ENCODE assay signal across 8 mouse cellular contexts in genomic region chr6:100670880-100671344, GRCm38 (mm10). TPM values are rescaled to one million over a fixed set of nuclear protein-coding genes. Genes with fewer than 3 reads are reported as not detected.
DNase-seq lines count a peak whose midpoint lies in the region; ATAC-seq and TF ChIP-seq lines count a peak whose summit lies in the region.

Gene Shq1, minus strand, starts transcription at chr6:100671157.

- H3K4me1 ChIP-seq in MEL (ENCODE audit: control insufficient read depth in 1 of 2, insufficient read depth in 2 of 2, low read length in 2 of 2), result peaks cover 0 to 10% of the 10 kb centered on the region in 2 experiments; a peak in 2 of 4 replicates
- no peaks in the 10 kb centered on the region for H3K4me1 ChIP-seq in cerebellum, adult 2 months (ENCODE audit: control insufficient read depth, insufficient read depth, low read length)
- no peaks in the 10 kb centered on the region for H3K4me1 ChIP-seq in forebrain, postnatal 0 days (ENCODE audit: insufficient read depth)
- peaks cover 11% of the 10 kb centered on the region for H3K4me1 ChIP-seq in lung, embryonic 15.5 days

- H3K79me2 ChIP-seq in MEL (ENCODE audit: control insufficient read depth, insufficient read depth, low read length, poor library complexity), result peaks cover 9% of the 10 kb centered on the region

- peak within 1 kb of the TSS; percentile 98 for H3K4me2 ChIP-seq in forebrain, postnatal 0 days (ENCODE audit: low read depth)
- peak within 1 kb of the TSS; percentile 92 for H3K4me2 ChIP-seq in lung, embryonic 15.5 days

- peak; percentile 99 for ATAC-seq in forebrain, postnatal 0 days
- ATAC-seq in lung, embryonic 15.5 days (ENCODE audit: borderline replicate concordance, extremely low read depth, low FRiP score, low TSS enrichment), result peak; percentile 93

- H3K4me3 ChIP-seq in MEL (ENCODE audit: control insufficient read depth in 1 of 2, insufficient read depth in 1 of 2, low read depth in 2 of 2, low read length in 2 of 2), result peak within 1 kb of the TSS; percentile 66 to 73
- peak within 1 kb of the TSS; percentile 56 for H3K4me3 ChIP-seq in cerebellum, adult 2 months (replicated peaks; ENCODE audit: insufficient read depth, low read depth, low read length)
- H3K4me3 ChIP-seq in forebrain, postnatal 0 days (ENCODE audit: low read depth, low read length), result peak within 1 kb of the TSS; percentile 82
- H3K4me3 ChIP-seq in lung, embryonic 15.5 days, result peak within 1 kb of the TSS; percentile 70

- H3K36me3 ChIP-seq in MEL (ENCODE audit: control insufficient read depth in 1 of 2, insufficient read depth in 2 of 2, low read length in 2 of 2), result peaks cover 0 to 13% of the 10 kb centered on the region in 2 experiments; a peak in 2 of 4 replicates
- no peaks in the 10 kb centered on the region for H3K36me3 ChIP-seq in forebrain, postnatal 0 days (ENCODE audit: insufficient read depth)
- no peaks in the 10 kb centered on the region for H3K36me3 ChIP-seq in lung, embryonic 15.5 days

- H3K9me3 ChIP-seq in MEL (replicated peaks; ENCODE audit: insufficient read depth, low read length), result no peaks in the 10 kb centered on the region
- H3K9me3 ChIP-seq in forebrain, postnatal 0 days (ENCODE audit: low read length), result no peaks in the 10 kb centered on the region
- no peaks in the 10 kb centered on the region for H3K9me3 ChIP-seq in lung, embryonic 15.5 days

- under 1% methylated on average over 49 of the region's 49 CpGs for WGBS in cerebellum, adult 2 months
- under 1% methylated on average over 49 of the region's 49 CpGs for WGBS in forebrain, postnatal 0 days
- WGBS in lung, embryonic 15.5 days, result under 1% methylated on average over 49 of the region's 49 CpGs

- TF ChIP-seq RAD21 in MEL (IDR thresholded peaks at IDR 0.05; ENCODE audit: low read depth, low read length), result no peak

- peak within 1 kb of the TSS; percentile 68 for H3K9ac ChIP-seq in MEL (ENCODE audit: control insufficient read depth, low read depth, low read length, poor library complexity, severe bottlenecking)
- H3K9ac ChIP-seq in forebrain, postnatal 0 days, result peak within 1 kb of the TSS; percentile 53
- peak within 1 kb of the TSS; percentile 56 for H3K9ac ChIP-seq in lung, embryonic 15.5 days

- TF ChIP-seq CTCF in MEL (IDR thresholded peaks at IDR 0.05 in 2 of 3, conservative IDR thresholded peaks at IDR 0.05 in 1 of 3; ENCODE audit: control insufficient read depth in 1 of 3, insufficient read depth in 1 of 3, low read depth in 2 of 3, low read length in 3 of 3, poor library complexity in 1 of 3, severe bottlenecking in 1 of 3), result no peak
- TF ChIP-seq CTCF in cerebellum, adult 2 months (IDR thresholded peaks at IDR 0.05; ENCODE audit: borderline replicate concordance, insufficient read depth, low read depth, low read length), result no peak
- TF ChIP-seq CTCF in forebrain, postnatal 0 days (IDR thresholded peaks at IDR 0.05; ENCODE audit: low read depth), result peak; percentile 50

- no peaks in the 10 kb centered on the region for H3K27me3 ChIP-seq in MEL (ENCODE audit: control insufficient read depth in 1 of 2, insufficient read depth in 2 of 2, low read length in 2 of 2)
- H3K27me3 ChIP-seq in cerebellum, adult 2 months (ENCODE audit: control insufficient read depth, insufficient read depth, low read length), result no peaks in the 10 kb centered on the region
- H3K27me3 ChIP-seq in forebrain, postnatal 0 days (ENCODE audit: insufficient read depth, low read length), result no peaks in the 10 kb centered on the region
- H3K27me3 ChIP-seq in lung, embryonic 15.5 days, result no peaks in the 10 kb centered on the region; the same call in 1 of the 2 replicates

- TF ChIP-seq POLR2A in MEL (IDR thresholded peaks at IDR 0.05; ENCODE audit: control insufficient read depth in 1 of 2, insufficient read depth in 1 of 2, low read depth in 1 of 2, low read length in 2 of 2, poor library complexity in 1 of 2), result peak; percentile 49 to 78; a peak in 3 of 4 replicates
- TF ChIP-seq POLR2A in cerebellum, adult 2 months (IDR thresholded peaks at IDR 0.05; ENCODE audit: borderline replicate concordance, insufficient read depth, low read length), result peak; percentile 86

- no peak for TF ChIP-seq EP300 in MEL (IDR thresholded peaks at IDR 0.05; ENCODE audit: low read depth in 1 of 2, low read length in 2 of 2)

- DNase-seq in MEL (ENCODE audit: low read depth, low spot score), result peak; percentile 93
- DNase-seq in cerebellum, adult 2 months, result peak; percentile 87 to 88
- peak; percentile 94 for DNase-seq in forebrain, postnatal 0 days
- peak; percentile 89 for DNase-seq in heart, postnatal 4 days
- peak; percentile 79 to 85 for DNase-seq in layer of hippocampus, adult 8-10 months (ENCODE audit: low spot score in 2 of 2)
- DNase-seq in ovary, adult 18-20 months (ENCODE audit: low spot score), result peak; percentile 69
- peak; percentile 93 for DNase-seq in thymus, postnatal 0 days (ENCODE audit: low spot score)

- H3K27ac ChIP-seq in MEL (ENCODE audit: control insufficient read depth, low read depth, low read length), result peak within 1 kb of the TSS; percentile 81
- H3K27ac ChIP-seq in cerebellum, adult 2 months (ENCODE audit: insufficient read depth, low read length), result 0 out of 2 replicates have a peak within 1 kb of the TSS, but pooled peaks have one; percentile 1
- no peak within 1 kb of the TSS for H3K27ac ChIP-seq in forebrain, postnatal 0 days (ENCODE audit: low read depth, low read length)
- 0 out of 2 replicates have a peak within 1 kb of the TSS, but pooled peaks have one; percentile 2 for H3K27ac ChIP-seq in lung, embryonic 15.5 days

TF ChIP-seq in MEL, 35 proteins besides CTCF, POLR2A, EP300 and RAD21 (continues in another document):
- TF ChIP-seq ZC3H11A (IDR thresholded peaks at IDR 0.05; ENCODE audit: low read depth, low read length), result no peak
- TF ChIP-seq GABPA (IDR thresholded peaks at IDR 0.05; ENCODE audit: low read depth, low read length), result no peak
- TF ChIP-seq BHLHE40 (IDR thresholded peaks at IDR 0.05; ENCODE audit: borderline replicate concordance, low read depth, low read length), result no peak
- TF ChIP-seq ZKSCAN1 (IDR thresholded peaks at IDR 0.05; ENCODE audit: low read depth, low read length), result no peak
- no peak for TF ChIP-seq ZNF384 (IDR thresholded peaks at IDR 0.05; ENCODE audit: low read depth, low read length)
- TF ChIP-seq ETS1 (IDR thresholded peaks at IDR 0.05; ENCODE audit: low read depth, low read length), result no peak
- peak; percentile 29; the same call in 1 of the 2 replicates for TF ChIP-seq TCF12 (IDR thresholded peaks at IDR 0.05; ENCODE audit: low read depth, low read length)
- peak; percentile 71; the same call in 1 of the 2 replicates for TF ChIP-seq POLR2AphosphoS2 (IDR thresholded peaks at IDR 0.05; ENCODE audit: low read length)
- TF ChIP-seq MAZ (IDR thresholded peaks at IDR 0.05; ENCODE audit: low read depth, low read length), result peak; percentile 95
- peak; percentile 89 for TF ChIP-seq HCFC1 (IDR thresholded peaks at IDR 0.05; ENCODE audit: low read depth, low read length)
- TF ChIP-seq MAX (IDR thresholded peaks at IDR 0.05; ENCODE audit: low read length), result peak; percentile 45; the same call in 1 of the 2 replicates
- peak; percentile 94 for TF ChIP-seq ELF1 (IDR thresholded peaks at IDR 0.05; ENCODE audit: low read depth, low read length)
- TF ChIP-seq MYB (IDR thresholded peaks at IDR 0.05; ENCODE audit: low read depth, low read length), result no peak
- TF ChIP-seq TBP (IDR thresholded peaks at IDR 0.05; ENCODE audit: low read depth, low read length), result peak; percentile 49; the same call in 1 of the 2 replicates
- no peak for TF ChIP-seq JUND (IDR thresholded peaks at IDR 0.05; ENCODE audit: low read depth, low read length)
- TF ChIP-seq POLR2AphosphoS5 (IDR thresholded peaks at IDR 0.05; ENCODE audit: borderline replicate concordance, low read depth, low read length), result no peak
- no peak; the same call in 1 of the 2 replicates for TF ChIP-seq MYC (IDR thresholded peaks at IDR 0.05; ENCODE audit: low read depth, low read length)
- peak; percentile 99 for TF ChIP-seq SIN3A (IDR thresholded peaks at IDR 0.05; ENCODE audit: low read length)
- TF ChIP-seq SMC3 (IDR thresholded peaks at IDR 0.05; ENCODE audit: low read depth, low read length), result no peak
- no peak for TF ChIP-seq NRF1 (IDR thresholded peaks at IDR 0.05; ENCODE audit: insufficient read depth, low read depth, low read length, poor library complexity, severe bottlenecking)
- TF ChIP-seq NELFE (IDR thresholded peaks at IDR 0.05; ENCODE audit: low read depth, low read length), result peak; percentile 72
- TF ChIP-seq TAL1 (IDR thresholded peaks at IDR 0.05; ENCODE audit: low read length), result no peak
- no peak for TF ChIP-seq MEF2A (IDR thresholded peaks at IDR 0.05; ENCODE audit: extremely low read depth, insufficient replicate concordance, low read depth, low read length, poor library complexity, severe bottlenecking)
- no peak for TF ChIP-seq CHD2 (IDR thresholded peaks at IDR 0.05; ENCODE audit: low read length)
- TF ChIP-seq UBTF (IDR thresholded peaks at IDR 0.05; ENCODE audit: borderline replicate concordance, insufficient read depth, low read depth, low read length), result no peak
- TF ChIP-seq E2F4 (IDR thresholded peaks at IDR 0.05; ENCODE audit: borderline replicate concordance, low read depth, low read length), result no peak
- TF ChIP-seq GATA1 (IDR thresholded peaks at IDR 0.05; ENCODE audit: low read depth, low read length), result no peak
- TF ChIP-seq ZMIZ1 (IDR thresholded peaks at IDR 0.05; ENCODE audit: low read depth, low read length), result no peak
- TF ChIP-seq MXI1 (IDR thresholded peaks at IDR 0.05; ENCODE audit: low read depth, low read length), result peak; percentile 94
- no peak for TF ChIP-seq CHD1 (IDR thresholded peaks at IDR 0.05; ENCODE audit: low read depth, low read length)
- no peak for TF ChIP-seq RCOR1 (IDR thresholded peaks at IDR 0.05; ENCODE audit: low read depth, low read length)
- no peak for TF ChIP-seq USF2 (IDR thresholded peaks at IDR 0.05; ENCODE audit: borderline replicate concordance in 1 of 2, insufficient read depth in 1 of 2, low read depth in 1 of 2, low read length in 2 of 2)

RNA-seq across cellular contexts. Expression of gene Shq1, which starts in this region (rescaled TPM):
- total RNA-seq in MEL (2012; rRNA removed), result 21.1 and 23.5 TPM in 2 replicates
- polyA plus RNA-seq in MEL (2012; ENCODE audit: insufficient read depth in 1 of 2, insufficient read length in 2 of 2, low read depth in 1 of 2, low replicate concordance in 2 of 2, missing spikeins in 1 of 2), result 10 to 100 TPM in 1 of 2 experiments, not detected in 1; 20.2 TPM
- 3.6 and 3.8 TPM in 2 replicates for polyA plus RNA-seq in cerebellum, adult 2 months (2012; rRNA removed)
- 4.6 and 6.2 TPM in 2 replicates for total RNA-seq in forebrain, postnatal 0 days (2014; rRNA removed)
- polyA plus RNA-seq in forebrain, postnatal 0 days (2015; fragmentation: Nextera tagmentation; extraction: Ambion mirVana), result 5.2 and 5.9 TPM in 2 replicates
- total RNA-seq in heart, postnatal 4 days (2021), result 1 to 10 TPM; 5.3 to 5.4 TPM
- total RNA-seq in layer of hippocampus, adult 8-10 months (2022), result 1 to 10 TPM; 4.5 to 6.7 (median 5.6) TPM
- 17.9 and 19.1 TPM in 2 replicates for polyA plus RNA-seq in lung, embryonic 15.5 days (2015; fragmentation: Nextera tagmentation; extraction: Ambion mirVana)
- polyA plus RNA-seq in thymus, postnatal 0 days (2015; fragmentation: Nextera tagmentation; extraction: Ambion mirVana), result 14.0 and 15.4 TPM in 2 replicates
